Mouse (Mus musculus) Muller cell, postnatal 12 days (primary cell): Measurements from ENCODE around the gene Nf1.
A peak's percentile ranks its signal among the peaks of the same experiment; 100 is the strongest.
"Not testable (repeated sequence)": the region's sequence is repeated elsewhere in the genome, so short reads cannot be mapped to it uniquely, and the experiment has no call there.

Source experiments
- DNase-seq: peaks from one replicate; pipeline ENCODE4 v3.0.0-alpha.2; 2015; ENCODE audit errors: inconsistent ontology term

Gene Nf1

GRCm38 (mm10) chr11:79339234-79339807 lies at the start of gene Nf1:
Nf1 (plus strand) TSS chr11:79339693.
- peak; percentile 99 for DNase-seq

GRCm38 (mm10) chr11:79290473-79290872 lies 49.0 kb upstream of the Nf1 start:
- DNase-seq, result peak; percentile 51

DNA sequence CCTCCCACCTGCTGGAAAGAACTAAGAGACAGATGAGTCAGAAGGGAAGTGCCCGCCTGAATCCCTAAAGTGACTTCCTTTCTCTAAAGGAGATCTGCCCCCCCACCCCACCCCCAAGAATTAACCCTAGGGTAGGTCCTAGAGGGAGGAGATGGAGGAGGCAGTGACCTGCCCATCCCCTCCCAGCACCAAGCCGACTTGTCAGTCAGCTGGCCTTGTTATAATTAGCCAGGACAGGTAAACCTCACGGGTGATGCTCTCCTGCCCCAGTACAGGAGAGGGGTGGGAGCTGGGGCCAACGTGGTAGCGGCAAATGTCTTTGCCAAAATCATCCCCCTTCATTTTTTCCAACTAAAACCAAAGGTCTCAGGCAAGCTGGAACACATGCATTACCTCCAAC lies 47.8 kb upstream of the Nf1 start:
- DNase-seq, result no peak

- DNase-seq, result no peak
Observed at GRCm38 (mm10) chr11:79292130-79292529, 47.4 kb upstream of the Nf1 start.

- DNase-seq, result no peak
Observed at GRCm38 (mm10) chr11:79293025-79293424, 46.5 kb upstream of the Nf1 start.

DNA sequence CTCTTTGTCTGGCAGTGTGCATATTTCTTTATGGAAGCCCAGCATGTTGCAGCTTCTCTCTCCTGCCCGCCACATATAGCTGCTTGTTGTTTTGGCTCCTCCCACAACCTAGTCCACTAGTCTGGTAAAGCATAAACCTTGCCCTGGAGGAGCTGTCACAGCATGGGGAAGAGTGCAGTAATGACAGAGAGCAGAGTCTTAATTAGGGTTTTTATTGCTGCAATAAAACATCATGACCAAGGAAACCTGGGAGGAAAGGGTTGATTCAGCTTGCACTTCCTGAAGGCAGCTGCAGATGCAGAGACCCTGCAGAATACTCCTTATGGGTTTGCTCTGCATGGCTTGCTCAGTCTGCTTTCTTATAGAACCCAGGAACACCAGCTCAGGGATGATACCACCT lies 45.5 kb upstream of the Nf1 start:
- no peak for DNase-seq

- DNase-seq, result no peak
Observed at GRCm38 (mm10) chr11:79296167-79296566, 43.3 kb upstream of the Nf1 start.

DNA sequence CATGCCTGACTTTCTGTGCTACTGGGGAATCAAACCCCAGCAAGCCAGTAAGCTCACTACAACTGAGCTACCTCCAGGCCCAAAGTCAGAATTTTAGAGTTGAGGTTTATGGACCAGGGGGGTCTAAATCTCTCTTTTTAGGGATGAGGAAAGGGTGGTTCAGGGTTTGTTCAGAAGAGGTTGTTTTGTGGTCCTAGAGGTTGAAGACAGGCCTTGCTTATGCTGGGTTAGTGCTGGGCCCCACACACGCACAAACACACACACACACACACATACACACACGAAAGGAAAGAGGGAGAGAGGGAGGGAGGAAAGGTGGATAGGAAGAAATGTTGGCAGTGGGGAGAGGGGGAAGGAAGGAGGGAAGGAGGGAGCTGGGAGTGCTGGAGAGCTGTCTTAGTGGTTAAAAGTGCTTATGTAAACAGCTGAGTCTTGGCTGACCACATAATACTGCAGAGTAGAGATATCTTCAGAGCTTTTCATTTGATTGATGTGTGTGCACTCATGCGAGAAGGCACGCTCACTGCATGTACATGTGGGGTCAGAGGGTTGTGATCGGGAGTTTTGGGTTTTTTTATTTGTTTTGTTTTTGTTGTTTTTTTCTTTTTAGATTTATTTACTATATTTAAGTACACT lies 42.5 kb upstream of the Nf1 start, which contains the start of gene Gm9964:
TSS of gene Gm9964 (minus strand) at position 51 of the 636 bp plus-strand sequence.
- DNase-seq, result no peak

DNA sequence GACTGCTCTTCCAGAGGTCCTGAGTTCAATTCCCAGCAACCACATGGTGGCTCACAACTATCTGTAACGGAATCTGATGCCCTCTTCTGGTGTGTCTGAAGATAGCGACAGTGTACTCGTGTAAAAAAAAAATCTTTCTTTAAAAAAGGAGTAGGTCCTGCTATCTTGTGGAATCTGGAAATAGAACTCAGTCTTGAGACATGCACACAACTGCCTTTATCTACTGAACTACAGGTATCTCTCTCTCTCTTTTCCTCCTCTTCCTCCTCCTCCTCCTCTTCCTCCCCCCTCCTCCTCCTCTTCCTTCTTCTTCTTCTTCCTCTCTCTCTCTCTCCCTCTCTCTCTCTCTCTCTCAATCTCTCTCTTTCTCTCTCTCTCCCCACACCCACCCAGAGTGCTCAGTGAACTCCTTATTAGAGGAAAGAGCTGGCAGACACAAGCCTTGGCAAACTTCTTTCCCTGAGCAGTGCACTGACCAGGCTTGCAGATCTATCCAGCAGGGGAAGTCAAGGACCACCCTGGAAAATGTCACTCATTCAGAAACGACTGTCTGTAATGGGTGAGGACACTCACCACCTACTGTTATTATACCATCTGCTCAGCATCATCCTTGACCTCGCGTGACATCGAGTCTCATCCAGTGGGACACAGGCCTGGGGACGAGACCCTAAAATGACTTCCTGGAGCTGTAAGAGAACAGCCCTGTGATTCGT lies 39.6 kb upstream of the Nf1 start:
- no peak for DNase-seq

DNA sequence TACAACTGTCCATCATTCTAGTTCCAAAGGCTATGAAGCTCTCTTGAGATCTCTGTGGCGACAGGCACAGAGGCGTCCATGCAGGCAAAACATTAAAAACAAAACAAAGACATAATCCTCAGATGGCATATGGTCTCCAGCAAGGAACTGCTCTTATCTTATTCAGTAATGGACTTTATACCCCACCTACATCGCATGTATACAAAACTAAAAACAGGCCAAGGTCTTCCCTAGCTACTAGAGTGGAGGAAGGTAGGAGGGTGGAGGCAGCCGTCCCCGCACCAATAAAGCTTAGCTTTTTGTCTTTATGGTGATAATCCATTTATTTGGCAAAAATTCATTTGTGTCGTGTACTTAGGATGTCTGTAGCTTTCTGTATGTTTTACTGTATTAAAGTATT lies 36.4 kb upstream of the Nf1 start:
- DNase-seq, result no peak

DNA sequence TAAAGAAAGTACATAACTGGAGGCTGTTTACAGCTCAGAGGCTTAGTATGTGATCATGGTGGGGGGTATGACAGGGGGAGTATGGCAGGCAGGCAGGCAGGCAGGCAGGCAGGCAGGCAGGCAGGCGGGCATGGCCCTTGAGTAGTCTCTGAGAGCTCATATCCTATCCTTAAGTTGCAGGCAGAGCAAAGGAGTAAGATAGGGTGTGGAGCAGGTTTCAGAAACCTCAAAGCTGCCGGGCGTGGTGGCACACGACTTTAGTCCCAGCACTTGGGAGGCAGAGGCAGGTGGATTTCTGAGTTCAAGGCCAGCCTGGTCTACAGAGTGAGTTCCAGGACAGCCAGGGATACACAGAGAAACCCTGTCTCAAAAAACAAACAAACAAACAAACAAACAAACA lies 35.2 kb upstream of the Nf1 start:
- DNase-seq, result not testable (repeated sequence)

- DNase-seq, result no peak
Observed at GRCm38 (mm10) chr11:79305697-79306340, 33.7 kb upstream of the Nf1 start.

DNA sequence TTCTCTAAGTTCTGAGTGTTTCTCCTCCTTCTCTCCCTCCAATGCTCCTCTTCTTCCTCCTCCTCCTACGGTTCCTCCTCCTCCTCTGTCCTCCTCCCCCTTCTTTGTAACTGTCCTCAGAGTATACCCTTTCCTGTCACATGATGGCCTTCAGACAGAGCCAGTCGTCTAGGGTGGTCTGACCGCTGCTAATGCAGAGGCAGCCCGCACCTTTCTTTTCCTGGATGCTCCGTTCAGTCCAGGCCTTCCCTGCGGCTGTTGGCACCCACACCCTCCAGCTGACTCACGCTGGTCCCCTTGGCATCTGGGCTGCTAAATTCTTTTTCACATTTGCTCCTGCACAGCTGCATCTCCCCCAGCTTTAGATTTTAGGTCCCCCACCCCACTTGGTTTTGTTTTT lies 33.0 kb upstream of the Nf1 start:
- DNase-seq, result peak; percentile 90

- DNase-seq, result peak; percentile 90
Observed at GRCm38 (mm10) chr11:79306996-79307395, 32.5 kb upstream of the Nf1 start.

DNA sequence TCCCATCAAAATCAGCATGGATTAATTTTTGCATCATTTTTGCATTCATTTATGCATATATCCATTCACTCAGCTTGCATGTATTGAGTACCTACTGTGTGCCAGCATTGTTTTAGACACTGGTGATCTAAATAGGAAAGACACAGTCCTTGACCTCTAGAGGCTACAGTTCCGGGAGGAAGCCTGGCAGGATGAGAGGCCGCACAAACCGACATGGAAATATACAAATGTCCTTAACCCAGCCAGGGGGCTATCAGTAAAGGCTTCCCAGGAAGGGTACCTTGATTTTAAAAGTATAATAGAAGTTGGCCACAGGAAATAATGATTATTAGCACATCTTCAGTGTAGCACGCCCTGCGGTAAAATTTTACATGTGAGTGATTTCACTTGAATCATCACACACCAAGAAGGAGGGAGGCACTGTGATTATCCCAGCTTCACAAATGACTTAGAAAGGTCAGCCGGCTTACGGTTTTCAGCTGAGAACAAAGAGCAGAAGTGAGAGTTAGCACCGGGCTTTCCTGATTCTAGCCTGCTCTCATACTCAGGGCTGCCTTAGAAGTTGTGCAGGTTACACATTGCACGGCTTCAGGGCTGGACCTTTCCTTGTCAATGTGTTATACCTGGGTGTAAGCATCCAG lies 31.8 kb upstream of the Nf1 start:
- peak; percentile 34 for DNase-seq

GRCm38 (mm10) chr11:79310467-79310866 lies 29.0 kb upstream of the Nf1 start:
- DNase-seq, result no peak

- no peak for DNase-seq
Observed at GRCm38 (mm10) chr11:79316807-79317345, 22.6 kb upstream of the Nf1 start.

DNA sequence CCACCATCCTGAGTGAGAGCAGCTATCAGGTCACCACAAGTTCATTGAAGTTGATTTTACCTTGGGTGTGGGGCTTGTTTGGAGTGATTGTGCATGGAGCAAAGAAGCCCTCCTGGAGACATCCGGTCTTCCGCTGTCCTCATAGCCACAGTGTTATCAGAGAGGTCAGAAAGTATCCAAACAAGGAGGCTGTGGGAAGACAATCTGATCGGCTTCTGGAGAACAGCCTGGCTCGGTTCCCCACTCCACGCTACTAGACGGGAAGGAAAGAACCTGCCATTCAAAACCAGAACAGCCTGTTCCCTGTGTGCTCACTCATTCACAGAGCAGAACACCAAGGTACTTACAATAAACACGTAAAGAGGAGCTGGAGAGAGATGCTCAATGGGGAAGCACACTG lies 19.7 kb upstream of the Nf1 start:
- DNase-seq, result no peak

DNA sequence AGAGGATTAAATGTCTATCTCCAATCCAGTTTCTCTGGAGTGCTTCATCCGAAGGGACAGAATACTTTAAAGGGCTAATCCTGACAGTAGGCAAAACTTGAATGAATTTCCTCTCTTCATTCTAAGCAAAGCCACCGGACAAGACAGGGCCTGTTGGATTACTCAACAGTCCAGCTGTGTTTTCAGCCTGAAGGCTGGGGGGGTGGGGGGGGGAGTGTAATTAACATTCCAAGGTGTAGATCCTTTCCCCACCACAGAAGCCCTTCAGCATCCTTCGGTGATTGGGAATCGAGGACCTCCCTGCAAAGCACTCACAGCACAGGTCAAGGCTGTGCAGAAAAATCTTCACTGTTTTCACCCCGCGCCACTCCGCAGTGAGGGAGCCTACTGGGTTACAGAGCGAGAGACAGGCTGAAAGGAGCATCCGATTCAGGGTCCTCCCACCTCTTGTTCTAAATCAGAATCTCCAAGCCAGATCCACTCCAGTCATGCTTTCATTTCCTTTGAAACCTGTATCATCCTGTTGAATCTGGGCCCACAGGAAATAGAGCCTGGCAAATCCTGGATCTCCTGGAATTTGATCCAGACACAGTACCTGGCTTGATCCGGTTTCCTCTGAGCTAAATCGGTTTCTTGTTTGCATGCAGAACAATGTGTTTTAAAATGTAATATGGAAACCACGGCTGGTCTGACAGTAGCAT lies 15.4 kb upstream of the Nf1 start:
- DNase-seq, result no peak

GRCm38 (mm10) chr11:79325663-79326062 lies 13.8 kb upstream of the Nf1 start:
- DNase-seq, result no peak

- no peak for DNase-seq
Observed at GRCm38 (mm10) chr11:79327106-79327505, 12.4 kb upstream of the Nf1 start.
